Mouse (Mus musculus) ES-E14 (cell line): ENCODE data around the gene Foxj1.

Experiments
- CHD2 ChIP-seq: IDR thresholded peaks from 2 replicates; pipeline ENCODE4 v1.6.1; 2014; ENCODE audit warnings: mild to moderate bottlenecking, low read depth, low read length, inconsistent platforms
- HCFC1 ChIP-seq: IDR thresholded peaks from 2 replicates; pipeline ENCODE4 v1.6.1; 2012; ENCODE audit warnings: low read length, inconsistent platforms, borderline replicate concordance; ENCODE audit not compliant: insufficient read depth
- ZC3H11A ChIP-seq: IDR thresholded peaks from 2 replicates; pipeline ENCODE4 v1.6.1; 2012; ENCODE audit warnings: low read depth, mild to moderate bottlenecking, inconsistent platforms, low read length, borderline replicate concordance
- ZNF384 ChIP-seq: IDR thresholded peaks from 2 replicates; pipeline ENCODE4 v1.6.1; 2012; ENCODE audit warnings: low read depth, low read length, inconsistent platforms

DNA sequence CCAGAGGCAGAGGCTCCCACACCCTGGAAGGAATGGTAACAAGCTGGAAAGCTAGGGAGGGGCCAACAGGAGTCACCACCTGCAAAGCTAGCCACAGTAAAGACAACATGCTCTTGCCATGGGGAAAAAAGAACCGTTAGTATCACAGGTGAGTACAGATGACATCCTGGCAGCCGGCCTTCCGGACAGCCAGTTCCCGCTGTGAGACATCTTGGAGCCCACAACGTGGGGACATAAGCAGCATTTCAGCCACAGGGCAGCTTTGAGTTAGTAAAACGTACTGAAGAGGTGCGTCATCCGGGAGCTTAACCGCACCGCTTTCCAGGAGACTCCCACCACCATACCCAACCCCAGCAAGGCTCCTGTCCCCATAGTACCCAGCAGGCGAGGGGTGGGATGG lies 37.0 kb downstream of the Foxj1 start:
- TF ChIP-seq CHD2 (no peak), HCFC1 (no peak), ZNF384 (no peak), ZC3H11A (no peak)
